8 mouse cellular contexts compared by ENCODE assay signal in genomic region chr15:102517976-102518858, GRCm38 (mm10). TPM values are rescaled to one million over a fixed set of nuclear protein-coding genes. Genes with fewer than 3 reads are reported as not detected.
A peak's percentile ranks its signal among the peaks of the same experiment; 100 is the strongest.
DNase-seq lines count a peak whose midpoint lies in the region; ATAC-seq lines count a peak whose summit lies in the region.

Tarbp2 (plus strand) TSS chr15:102518192.

- H3K9ac ChIP-seq in heart, embryonic 13.5 days = peak within 1 kb of the TSS; percentile 85
- peak within 1 kb of the TSS; percentile 89 for H3K9ac ChIP-seq in liver, embryonic 12.5 days
- peak within 1 kb of the TSS; percentile 82 for H3K9ac ChIP-seq in stomach, embryonic 15.5 days

- H3K36me3 ChIP-seq in heart, embryonic 13.5 days = peaks cover 27% of the 10 kb centered on the region
- H3K36me3 ChIP-seq in liver, embryonic 12.5 days = peaks cover 27% of the 10 kb centered on the region
- peaks cover 9% of the 10 kb centered on the region; the same call in 1 of the 2 replicates for H3K36me3 ChIP-seq in stomach, embryonic 15.5 days

- H3K4me3 ChIP-seq in brown adipose tissue, adult 24 weeks (ENCODE audit: insufficient read depth, low read depth, low read length) = peak within 1 kb of the TSS; percentile 81
- H3K4me3 ChIP-seq in heart, embryonic 13.5 days = peak within 1 kb of the TSS; percentile 79
- peak within 1 kb of the TSS; percentile 76 for H3K4me3 ChIP-seq in liver, embryonic 12.5 days
- peak within 1 kb of the TSS; percentile 75 for H3K4me3 ChIP-seq in stomach, embryonic 15.5 days (replicated peaks)

- H3K4me1 ChIP-seq in brown adipose tissue, adult 24 weeks (ENCODE audit: control insufficient read depth, insufficient read depth, insufficient read length, low read length) = peaks cover 4% of the 10 kb centered on the region; the same call in 1 of the 2 replicates
- peaks cover 37% of the 10 kb centered on the region for H3K4me1 ChIP-seq in heart, embryonic 13.5 days
- H3K4me1 ChIP-seq in liver, embryonic 12.5 days = peaks cover 48% of the 10 kb centered on the region
- peaks cover 30% of the 10 kb centered on the region for H3K4me1 ChIP-seq in stomach, embryonic 15.5 days

- H3K9me3 ChIP-seq in heart, embryonic 13.5 days = no peaks in the 10 kb centered on the region
- no peaks in the 10 kb centered on the region for H3K9me3 ChIP-seq in liver, embryonic 12.5 days (replicated peaks)
- H3K9me3 ChIP-seq in stomach, embryonic 15.5 days = no peaks in the 10 kb centered on the region

- peak within 1 kb of the TSS; percentile 93 for H3K4me2 ChIP-seq in heart, embryonic 13.5 days
- H3K4me2 ChIP-seq in liver, embryonic 12.5 days = peak within 1 kb of the TSS; percentile 99
- H3K4me2 ChIP-seq in stomach, embryonic 15.5 days = peak within 1 kb of the TSS; percentile 93

- peak; percentile 98 for DNase-seq in CD4-positive, CD25-positive, alpha-beta regulatory T cell, adult 2 months (ENCODE audit: low read depth, low spot score)
- DNase-seq in fat pad, adult 2 months (ENCODE audit: extremely low read depth, low read depth, low spot score) = peak; percentile 99
- DNase-seq in kidney, postnatal 10 days = peak; percentile 100
- peak; percentile 98 for DNase-seq in natural killer cell, adult 2 months (ENCODE audit: low spot score in 2 of 2)

- WGBS in heart, embryonic 13.5 days = under 1% methylated on average over 59 of the region's 60 CpGs
- under 1% methylated on average over 60 of the region's 60 CpGs for WGBS in liver, embryonic 12.5 days (ENCODE audit: insufficient replicate concordance)
- under 1% methylated on average over 60 of the region's 60 CpGs for whole genome bisulfite sequencing in stomach, embryonic 15.5 days

- H3K27ac ChIP-seq in brown adipose tissue, adult 24 weeks (replicated peaks; ENCODE audit: low read depth, low read length) = peak within 1 kb of the TSS; percentile 98
- H3K27ac ChIP-seq in heart, embryonic 13.5 days (replicated peaks) = peak within 1 kb of the TSS; percentile 97
- H3K27ac ChIP-seq in liver, embryonic 12.5 days = peak within 1 kb of the TSS; percentile 97
- peak within 1 kb of the TSS; percentile 100 for H3K27ac ChIP-seq in stomach, embryonic 15.5 days

- H3K27me3 ChIP-seq in heart, embryonic 13.5 days (replicated peaks) = no peaks in the 10 kb centered on the region
- H3K27me3 ChIP-seq in liver, embryonic 12.5 days (replicated peaks) = peaks cover 10% of the 10 kb centered on the region; the same call in 1 of the 2 replicates
- H3K27me3 ChIP-seq in stomach, embryonic 15.5 days (replicated peaks) = no peaks in the 10 kb centered on the region

- peak; percentile 90 for ATAC-seq in heart, embryonic 13.5 days (ENCODE audit: extremely low read depth, insufficient number of reproducible peaks, low FRiP score, low TSS enrichment)
- ATAC-seq in liver, embryonic 12.5 days = peak; percentile 92
- peak; percentile 94 for ATAC-seq in stomach, embryonic 15.5 days (ENCODE audit: insufficient read depth, low FRiP score, low read depth)

RNA-seq across cellular contexts. Expression of gene Tarbp2, which starts in this region (rescaled TPM):
- 21.2 and 23.6 TPM in 2 replicates for polyA plus RNA-seq in brown adipose tissue, adult 24 weeks (2012; ENCODE audit: insufficient read depth, insufficient read length, missing spikeins)
- 94.6 and 103 TPM in 2 replicates for polyA plus RNA-seq in heart, embryonic 13.5 days (2015; fragmentation: Nextera tagmentation; extraction: Ambion mirVana)
- 63.5 and 66.7 TPM in 2 replicates for polyA plus RNA-seq in liver, embryonic 12.5 days (2016; fragmentation: Nextera tagmentation; extraction: Ambion mirVana)
- polyA plus RNA-seq in stomach, embryonic 15.5 days (2015; fragmentation: Nextera tagmentation; extraction: Ambion mirVana) = 87.3 and 92.0 TPM in 2 replicates

Comparison
In these comparisons a context has a peak if more than half of its experiments do, and no peak if none do; other contexts are left out.
1. Peak in every context shown above with its lines: DNase-seq, ATAC-seq, H3K4me3 ChIP-seq and H3K27ac ChIP-seq.